Mouse (Mus musculus): ENCODE measurements around the gene Zhx3. TPM values are rescaled to one million over a fixed set of nuclear protein-coding genes. Genes with fewer than 3 reads are reported as not detected.
A peak's percentile ranks its signal among the peaks of the same experiment; 100 is the strongest.

Gene Zhx3
- total RNA-seq, 2 experiments from 2014 or later = 54.3 to 59.2 TPM

GRCm38 (mm10) chr2:160768097-160768695, 104.6 kb downstream of the Zhx3 start:
- DNase-seq = no peak
- intact Hi-C loops (cut with DNase I) = no loop called here

- intact Hi-C loops (cut with DNase I) = loop anchor here (2.0 kb wide), 1 partner anchor 26 kb away; no protein-coding TSS in a partner anchor
- no peak for DNase-seq
Measured at GRCm38 (mm10) chr2:160767201-160767600, 105.6 kb downstream of the Zhx3 start.

- intact Hi-C loops (cut with DNase I) = loop anchor here (2.0 kb wide), 1 partner anchor 26 kb away; no protein-coding TSS in a partner anchor
- peak; percentile 80 to 83 for DNase-seq
Measured at GRCm38 (mm10) chr2:160766371-160766771, 106.4 kb downstream of the Zhx3 start.

- no peak for DNase-seq
- intact Hi-C loops (cut with DNase I) = no loop called here
Measured at GRCm38 (mm10) chr2:160765096-160765495, 107.7 kb downstream of the Zhx3 start.

- intact Hi-C loops (cut with DNase I) = no loop called here
- DNase-seq = no peak
Measured at GRCm38 (mm10) chr2:160764386-160764785, 108.4 kb downstream of the Zhx3 start.

GRCm38 (mm10) chr2:160763816-160764215, 109.0 kb downstream of the Zhx3 start:
- no peak for DNase-seq
- intact Hi-C loops (cut with DNase I) = no loop called here

GRCm38 (mm10) chr2:160760433-160761184, 112.2 kb downstream of the Zhx3 start:
- intact Hi-C loops (cut with DNase I) = loop anchor here (2.0 kb wide), 2 partner anchors 28 to 126 kb away; no protein-coding TSS in a partner anchor
- DNase-seq = peak; percentile 56 to 67

GRCm38 (mm10) chr2:160756583-160757203, 116.1 kb downstream of the Zhx3 start:
- intact Hi-C loops (cut with DNase I) = no loop called here
- no peak for DNase-seq

- intact Hi-C loops (cut with DNase I) = no loop called here
- no peak for DNase-seq
Measured at GRCm38 (mm10) chr2:160747075-160747474, 125.7 kb downstream of the Zhx3 start.

GRCm38 (mm10) chr2:160746637-160747036, 126.2 kb downstream of the Zhx3 start:
- intact Hi-C loops (cut with DNase I) = no loop called here
- DNase-seq = no peak

GRCm38 (mm10) chr2:160745497-160745896, 127.3 kb downstream of the Zhx3 start:
- no peak for DNase-seq
- intact Hi-C loops (cut with DNase I) = no loop called here

GRCm38 (mm10) chr2:160744823-160745210, 128.0 kb downstream of the Zhx3 start:
- intact Hi-C loops (cut with DNase I) = no loop called here
- no peak for DNase-seq

- DNase-seq = peak; percentile 80 to 88
- intact Hi-C loops (cut with DNase I) = no loop called here
Measured at GRCm38 (mm10) chr2:160744040-160744822, 128.6 kb downstream of the Zhx3 start.

- intact Hi-C loops (cut with DNase I) = no loop called here
- DNase-seq = no peak
Measured at GRCm38 (mm10) chr2:160742161-160742609, 130.6 kb downstream of the Zhx3 start.

- DNase-seq = no peak
- intact Hi-C loops (cut with DNase I) = no loop called here
Measured at GRCm38 (mm10) chr2:160741580-160741979, 131.2 kb downstream of the Zhx3 start.

GRCm38 (mm10) chr2:160740521-160741156, 132.2 kb downstream of the Zhx3 start:
- DNase-seq = no peak

GRCm38 (mm10) chr2:160739647-160740356, 133.0 kb downstream of the Zhx3 start:
- DNase-seq = no peak
- intact Hi-C loops (cut with DNase I) = no loop called here

More at GRCm38 (mm10) chr2:160740521-160741156, 132.2 kb downstream of the Zhx3 start:
- intact Hi-C loops (cut with DNase I) = no loop called here

GRCm38 (mm10) chr2:160738354-160738753, 134.4 kb downstream of the Zhx3 start:
- intact Hi-C loops (cut with DNase I) = no loop called here
- DNase-seq = no peak

- intact Hi-C loops (cut with DNase I) = no loop called here
- no peak for DNase-seq
Measured at GRCm38 (mm10) chr2:160736466-160736865, 136.3 kb downstream of the Zhx3 start.

Measured in heart, postnatal 14 days (tissue).